ENCODE assay signal across 19 mouse cellular contexts in genomic region chrX:67061216-67061615, GRCm38 (mm10).
DNase-seq lines count a peak whose midpoint lies in the region; ATAC-seq and TF ChIP-seq lines count a peak whose summit lies in the region.
"Had no signal": no experiment of that assay in that cellular context is flagged by ENCODE, and none has a peak within 500 bp of the region (broad histone marks: within the 10 kb centered on the region; RNA-seq: fewer than 3 reads in every experiment).

No protein-coding gene starts in this region.

- H3K36me3 ChIP-seq in heart, embryonic 12.5 days: no peaks in the 10 kb centered on the region
- H3K36me3 ChIP-seq: embryonic facial prominence, embryonic 13.5 days; hindbrain, embryonic 12.5 days; midbrain, embryonic 13.5 days; neural tube, embryonic 13.5 days had no signal

- ATAC-seq in heart, embryonic 12.5 days (ENCODE audit: insufficient number of reproducible peaks, low FRiP score): no peak
- ATAC-seq: forebrain, embryonic 13.5 days; liver, postnatal 0 days; midbrain, embryonic 13.5 days had no signal

- H3K9ac ChIP-seq in heart, embryonic 12.5 days: no peak overlapping the region
- H3K9ac ChIP-seq: embryonic facial prominence, embryonic 13.5 days; forebrain, embryonic 13.5 days; hindbrain, embryonic 12.5 days; liver, postnatal 0 days; midbrain, embryonic 13.5 days; neural tube, embryonic 13.5 days had no signal

- no peaks in the 10 kb centered on the region for H3K4me1 ChIP-seq in heart, embryonic 12.5 days (replicated peaks)
- H3K4me1 ChIP-seq: embryonic facial prominence, embryonic 13.5 days; forebrain, embryonic 13.5 days; hindbrain, embryonic 12.5 days; midbrain, embryonic 13.5 days; neural tube, embryonic 13.5 days had no signal

- 72% methylated on average over 4 of the region's 4 CpGs for WGBS in heart, embryonic 12.5 days

- no peak overlapping the region for H3K4me2 ChIP-seq in heart, embryonic 12.5 days
- H3K4me2 ChIP-seq: embryonic facial prominence, embryonic 13.5 days; forebrain, embryonic 13.5 days; hindbrain, embryonic 12.5 days; midbrain, embryonic 13.5 days; neural tube, embryonic 13.5 days had no signal

- DNase-seq in frontal cortex, postnatal 36 days (ENCODE audit: low spot score in 2 of 2): peak; percentile 6 to 33
- DNase-seq in frontal cortex, postnatal 25 days (ENCODE audit: low spot score in 2 of 2): no peak
- DNase-seq in brain, embryonic 14.5 days (ENCODE audit: low read depth): peak; percentile 9
- peak; percentile 92 for DNase-seq in cerebellum, adult 9-11 months
- peak; percentile 6 to 34 for DNase-seq in layer of hippocampus, postnatal 14 days (ENCODE audit: low spot score in 2 of 2)
- DNase-seq in natural killer cell, adult 2 months (ENCODE audit: low spot score in 2 of 2): no peak
- no peak for DNase-seq in ovary, adult 18-20 months (ENCODE audit: low spot score)
- DNase-seq: adrenal gland, postnatal 14 days; kidney, adult 11 months; kidney, postnatal 4 days; liver, postnatal 0 days; retina, postnatal 1 day had no signal

- no peaks in the 10 kb centered on the region for H3K9me3 ChIP-seq in heart, embryonic 12.5 days (replicated peaks)
- H3K9me3 ChIP-seq: embryonic facial prominence, embryonic 13.5 days; forebrain, embryonic 13.5 days; hindbrain, embryonic 12.5 days; midbrain, embryonic 13.5 days; neural tube, embryonic 13.5 days had no signal

- no peaks in the 10 kb centered on the region for H3K27me3 ChIP-seq in heart, embryonic 12.5 days (replicated peaks)
- H3K27me3 ChIP-seq: embryonic facial prominence, embryonic 13.5 days; forebrain, embryonic 13.5 days; hindbrain, embryonic 12.5 days; midbrain, embryonic 13.5 days; neural tube, embryonic 13.5 days had no signal

- no peak overlapping the region for H3K27ac ChIP-seq in heart, embryonic 12.5 days (ENCODE audit: poor library complexity, severe bottlenecking)
- H3K27ac ChIP-seq: embryonic facial prominence, embryonic 13.5 days; forebrain, embryonic 13.5 days; hindbrain, embryonic 12.5 days; macrophage; midbrain, embryonic 13.5 days; neural tube, embryonic 13.5 days had no signal

- no peak overlapping the region for H3K4me3 ChIP-seq in heart, embryonic 12.5 days
- H3K4me3 ChIP-seq: embryonic facial prominence, embryonic 13.5 days; forebrain, embryonic 13.5 days; hindbrain, embryonic 12.5 days; midbrain, embryonic 13.5 days; neural tube, embryonic 13.5 days had no signal

- no peak for TF ChIP-seq POLR2A in brain, embryonic 14.5 days (IDR thresholded peaks at IDR 0.05; ENCODE audit: borderline replicate concordance, extremely low read depth, insufficient read depth, insufficient read length, poor library complexity, severe bottlenecking)

- TF ChIP-seq CTCF in brain, embryonic 14.5 days (IDR thresholded peaks at IDR 0.05; ENCODE audit: borderline replicate concordance, extremely low read depth, insufficient read depth, insufficient read length): no peak

Comparison
In these comparisons a context has a peak if more than half of its experiments do, and no peak if none do; other contexts are left out.
1. DNase-seq: peak in frontal cortex, postnatal 36 days (2 of 2), brain, embryonic 14.5 days (single experiment), cerebellum, adult 9-11 months (single experiment) and layer of hippocampus, postnatal 14 days (2 of 2); none in frontal cortex, postnatal 25 days (0 of 2), natural killer cell, adult 2 months (0 of 2) and ovary, adult 18-20 months (single experiment).